Mouse (Mus musculus): ENCODE measurements around the gene Gm43951. TPM values are rescaled to one million over a fixed set of nuclear protein-coding genes. Genes with fewer than 3 reads are reported as not detected.
"Not testable (repeated sequence)": the region's sequence is repeated elsewhere in the genome, so short reads cannot be mapped to it uniquely, and the experiment has no call there.

Gm43951 gene
- total RNA-seq, 2 experiments from 2014 or later, result 0.31 to 0.33 TPM

GRCm38 (mm10) chr11:72207204-72207833 is 679 bp upstream of the Gm43951 start, which contains the start of the genes 4933427D14Rik and Txndc17:
Gene 4933427D14Rik (minus strand): TSS chr11:72207459.
Gene Txndc17 (plus strand): TSS chr11:72207547.
- intact Hi-C loops (cut with DNase I), result loop anchor here (5.0 to 10.0 kb wide), 2 partner anchors 155 to 587 kb away; partner anchors contain the start of genes Cyb5d2 and Zzef1

DNA sequence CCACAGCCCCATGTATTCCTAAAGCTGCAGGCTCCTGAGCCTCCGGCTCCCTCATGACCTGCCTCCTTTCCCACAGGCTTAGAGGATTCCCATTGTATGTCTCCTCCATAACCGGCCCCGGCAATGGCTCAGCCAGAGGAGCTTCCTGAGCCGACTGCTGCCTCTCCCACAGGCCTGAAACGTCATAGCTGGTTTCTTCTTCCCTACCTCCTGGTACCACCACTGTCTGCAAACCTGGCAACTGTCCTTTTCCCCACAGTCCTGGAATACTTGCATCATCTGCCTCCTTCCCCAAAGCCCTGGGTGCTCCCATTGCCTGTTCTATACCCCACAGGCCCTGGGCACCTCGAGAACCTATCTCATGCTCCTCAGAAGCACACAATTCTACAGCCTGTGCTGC is 1.4 kb downstream of the Gm43951 start:
- intact Hi-C loops (cut with DNase I), result loop anchor here (5.0 to 10.0 kb wide), 2 partner anchors 153 to 590 kb away; partner anchors contain the start of genes Cyb5d2 and Zzef1
- no peak for DNase-seq

More at GRCm38 (mm10) chr11:72207204-72207833, 679 bp upstream of the Gm43951 start, which contains the start of the genes 4933427D14Rik and Txndc17:
- peak; percentile 89 to 92 for DNase-seq

DNA sequence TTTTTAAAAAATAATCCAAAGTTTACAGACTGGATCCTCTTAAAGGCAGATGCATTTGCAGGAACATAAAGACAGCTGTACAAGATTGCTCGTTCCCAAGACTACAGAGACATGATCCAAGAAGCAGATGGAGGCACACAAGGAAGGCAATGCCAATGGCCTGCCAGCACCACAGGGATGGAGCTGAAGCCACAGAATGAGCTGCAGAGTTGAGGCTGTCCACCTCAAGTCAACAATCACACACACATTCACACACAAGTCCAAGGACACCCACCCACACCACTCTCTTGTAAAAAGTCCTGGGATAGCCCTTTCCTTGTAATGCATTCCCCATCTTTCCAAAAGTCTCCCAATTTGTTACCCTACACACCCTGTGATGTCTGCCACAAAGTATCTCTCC is 3.2 kb downstream of the Gm43951 start:
- DNase-seq, result no peak
- intact Hi-C loops (cut with DNase I), result loop anchor here (10.0 kb wide), 1 partner anchor 591 kb away; the partner anchor contains the start of genes Cyb5d2 and Zzef1

DNA sequence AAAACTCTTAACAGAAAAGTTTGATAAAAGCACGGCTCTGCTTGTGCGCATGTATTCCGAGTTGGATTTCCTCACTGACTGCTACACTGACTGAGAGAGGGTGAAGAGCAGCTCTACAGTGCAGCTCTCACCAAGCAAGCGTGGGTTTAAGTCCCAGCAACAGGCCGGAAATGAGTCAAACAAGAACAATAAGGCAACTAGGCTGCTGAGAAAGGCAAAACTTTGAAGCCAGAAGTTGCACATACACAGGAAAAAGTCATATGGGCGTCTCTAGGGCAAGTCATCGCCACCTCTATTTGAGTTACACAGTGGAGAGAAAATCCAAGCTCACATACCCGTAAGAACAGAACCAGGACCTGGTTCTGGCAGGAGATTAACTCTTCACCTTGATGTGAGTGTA is 10.1 kb downstream of the Gm43951 start:
- intact Hi-C loops (cut with DNase I), result no loop called here
- DNase-seq, result no peak

DNA sequence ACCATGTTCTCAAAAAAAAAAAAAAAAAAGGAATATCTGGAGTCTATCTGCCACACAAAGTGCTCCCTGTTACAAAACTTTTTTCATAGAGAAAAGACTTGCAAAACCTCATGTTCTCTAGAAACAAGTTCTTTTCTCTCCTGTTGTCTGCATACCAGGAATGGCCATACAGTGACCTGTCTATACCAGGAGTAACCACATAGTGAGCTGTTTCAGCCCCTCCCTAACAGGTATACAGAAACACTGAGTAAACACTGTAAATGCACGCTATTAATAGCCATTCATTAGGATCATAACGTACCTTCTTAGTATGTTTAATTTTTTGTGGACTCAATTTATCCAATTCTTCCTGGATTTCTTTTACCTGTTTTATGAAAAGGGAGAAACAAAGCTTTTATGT is 12.4 kb downstream of the Gm43951 start:
- intact Hi-C loops (cut with DNase I), result no loop called here
- no peak for DNase-seq

DNA sequence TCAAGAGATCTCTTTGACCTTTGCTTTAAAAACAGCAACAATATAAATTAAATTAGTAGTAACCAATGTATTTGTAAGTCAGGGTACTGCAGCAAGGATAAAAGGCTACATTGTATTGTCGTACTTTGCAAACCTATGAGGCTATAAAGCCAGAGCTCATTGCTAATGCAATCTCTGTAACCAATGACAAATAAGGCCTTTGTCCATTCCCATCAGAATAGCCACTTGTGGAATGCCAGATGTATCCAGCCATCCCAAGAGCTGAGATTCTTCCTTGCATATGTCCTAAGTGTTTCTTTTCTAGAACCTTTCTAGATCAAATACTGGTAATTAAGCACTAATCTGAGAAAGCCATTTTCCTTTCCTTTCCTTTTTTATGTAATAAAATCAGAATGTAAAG is 15.8 kb downstream of the Gm43951 start:
- intact Hi-C loops (cut with DNase I), result no loop called here

DNA sequence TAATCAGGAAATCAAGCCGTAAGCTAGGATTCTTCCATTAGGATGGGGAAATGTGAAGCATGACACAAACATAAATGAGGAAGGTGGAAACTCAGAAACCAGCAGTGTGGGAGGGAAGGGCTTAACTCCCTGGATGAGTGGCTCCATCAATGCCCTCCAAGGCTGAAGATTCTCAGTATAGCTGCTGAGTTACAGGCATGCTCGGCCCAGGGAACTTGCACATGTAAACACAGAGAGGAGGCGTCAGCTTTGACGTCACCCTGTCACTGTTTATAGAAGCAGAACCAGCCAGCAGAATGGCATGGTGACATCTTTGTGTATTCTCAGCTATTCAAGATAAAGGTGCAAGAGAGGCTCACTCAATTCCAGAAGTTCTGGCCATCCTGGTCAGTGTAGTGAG is 22.4 kb downstream of the Gm43951 start:
- intact Hi-C loops (cut with DNase I), result no loop called here
- DNase-seq, result no peak

More for the DNA sequence above, 15.8 kb downstream of the Gm43951 start:
- no peak for DNase-seq

DNA sequence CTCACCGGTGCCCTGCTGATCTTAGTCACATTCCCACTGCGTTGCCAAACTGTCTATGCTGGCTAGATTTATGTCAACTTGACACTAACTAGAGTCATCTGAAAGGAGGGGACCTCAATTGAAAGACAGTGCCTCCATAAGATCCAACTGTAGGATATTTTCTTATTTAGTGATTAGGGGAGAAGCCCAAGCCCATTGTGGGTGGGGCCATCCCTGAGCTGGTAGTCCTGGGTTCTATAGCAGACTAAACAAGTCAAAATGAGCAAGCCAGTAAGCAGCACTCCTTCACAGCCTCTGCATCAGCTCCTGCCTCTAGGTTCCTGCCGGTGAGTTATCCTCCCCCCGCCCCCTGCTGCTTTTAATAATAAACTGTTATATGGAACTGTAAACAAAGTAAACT is 25.5 kb downstream of the Gm43951 start:
- no peak for DNase-seq
- intact Hi-C loops (cut with DNase I), result no loop called here

DNA sequence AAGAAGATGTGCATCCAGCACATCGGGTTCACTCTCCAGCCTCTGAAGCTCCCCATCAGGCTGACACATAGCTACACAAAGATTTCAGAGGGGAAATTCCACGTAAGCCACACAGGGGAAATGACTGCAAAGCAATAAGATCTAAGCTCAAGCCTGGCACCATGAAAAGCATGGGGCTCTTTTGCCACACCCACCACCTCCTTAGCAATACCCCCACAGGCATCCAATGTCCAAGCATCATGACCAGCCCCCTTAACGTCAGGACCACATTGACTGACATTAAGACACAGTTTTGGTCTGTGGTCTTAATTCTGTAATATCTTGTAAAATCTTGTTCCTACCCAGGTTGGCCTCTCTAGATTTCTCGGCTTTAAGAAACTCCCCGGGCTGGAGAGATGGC is 26.1 kb downstream of the Gm43951 start:
- no peak for DNase-seq

GRCm38 (mm10) chr11:72176553-72176952 is 30.1 kb downstream of the Gm43951 start:
- DNase-seq, result no peak
- intact Hi-C loops (cut with DNase I), result no loop called here

More for the DNA sequence above, 26.1 kb downstream of the Gm43951 start:
- intact Hi-C loops (cut with DNase I), result no loop called here

- no peak for DNase-seq
- intact Hi-C loops (cut with DNase I), result no loop called here
These were observed 30.7 kb downstream of the Gm43951 start for GRCm38 (mm10) chr11:72175966-72176365.

DNA sequence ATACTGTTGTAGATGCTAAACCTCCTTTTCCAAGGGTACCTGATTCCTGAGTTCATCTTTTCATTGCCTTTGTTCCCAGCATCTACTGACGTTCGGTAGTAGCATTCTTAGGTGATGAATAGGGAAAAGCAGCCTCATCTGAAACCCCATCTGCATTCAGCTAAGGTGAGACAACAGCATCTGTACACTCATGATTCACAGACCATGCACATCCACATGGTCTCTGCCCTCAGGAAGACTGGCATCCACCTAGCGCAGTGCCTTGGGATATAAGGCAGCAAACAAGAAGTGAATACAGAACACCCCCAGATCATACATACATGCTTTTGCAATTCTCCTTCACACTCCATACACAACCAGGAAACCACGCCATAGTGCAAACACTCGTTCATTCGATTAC is 31.9 kb downstream of the Gm43951 start:
- DNase-seq, result no peak
- intact Hi-C loops (cut with DNase I), result no loop called here

DNA sequence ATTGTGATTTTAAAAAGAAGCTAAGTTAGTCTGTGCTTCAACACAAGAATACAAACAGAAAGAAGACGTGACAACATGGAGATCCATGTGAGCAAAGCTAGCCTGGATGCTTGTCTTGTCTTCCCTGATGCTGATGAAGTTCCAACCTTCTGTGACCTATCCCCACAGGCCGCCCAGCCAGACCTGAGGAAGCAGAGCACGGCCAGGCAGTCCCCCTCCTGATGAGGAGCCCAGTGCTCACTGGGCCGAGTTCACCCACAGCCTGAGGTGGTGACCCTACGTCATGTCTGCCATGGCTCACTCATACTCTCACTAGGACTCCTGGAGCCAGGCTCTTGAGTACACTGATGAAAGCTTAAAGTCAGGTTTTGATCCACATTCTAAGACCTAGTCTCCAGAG is 33.1 kb downstream of the Gm43951 start:
- no peak for DNase-seq
- intact Hi-C loops (cut with DNase I), result no loop called here

DNA sequence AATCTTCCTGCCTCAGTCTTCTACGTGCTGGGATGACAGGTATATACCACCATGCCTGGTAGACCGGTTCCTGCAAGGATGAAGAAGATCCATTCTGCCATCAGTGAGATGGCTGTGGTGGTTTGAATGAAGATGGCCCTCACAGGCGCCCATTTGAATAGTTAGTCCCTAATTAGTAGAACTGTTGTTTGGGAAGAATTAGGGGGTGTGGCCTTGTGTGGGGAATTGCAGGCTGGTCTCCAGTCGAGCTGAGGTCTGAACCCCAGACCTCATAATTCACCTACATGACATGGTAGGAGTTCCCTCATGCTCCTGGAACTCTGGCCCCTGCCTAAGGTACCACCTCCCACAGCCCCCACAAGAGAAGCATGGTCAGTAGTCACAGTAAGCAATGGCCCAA is 34.7 kb downstream of the Gm43951 start:
- intact Hi-C loops (cut with DNase I); DNase-seq: not testable (repeated sequence)

- intact Hi-C loops (cut with DNase I), result no loop called here
These were observed 36.8 kb downstream of the Gm43951 start for GRCm38 (mm10) chr11:72169871-72170270.

GRCm38 (mm10) chr11:72163198-72163597 is 43.4 kb downstream of the Gm43951 start:
- DNase-seq, result no peak
- intact Hi-C loops (cut with DNase I), result no loop called here

More at GRCm38 (mm10) chr11:72169871-72170270, 36.8 kb downstream of the Gm43951 start:
- no peak for DNase-seq

GRCm38 (mm10) chr11:72156624-72157023 is 50.0 kb downstream of the Gm43951 start:
- intact Hi-C loops (cut with DNase I), result no loop called here

DNA sequence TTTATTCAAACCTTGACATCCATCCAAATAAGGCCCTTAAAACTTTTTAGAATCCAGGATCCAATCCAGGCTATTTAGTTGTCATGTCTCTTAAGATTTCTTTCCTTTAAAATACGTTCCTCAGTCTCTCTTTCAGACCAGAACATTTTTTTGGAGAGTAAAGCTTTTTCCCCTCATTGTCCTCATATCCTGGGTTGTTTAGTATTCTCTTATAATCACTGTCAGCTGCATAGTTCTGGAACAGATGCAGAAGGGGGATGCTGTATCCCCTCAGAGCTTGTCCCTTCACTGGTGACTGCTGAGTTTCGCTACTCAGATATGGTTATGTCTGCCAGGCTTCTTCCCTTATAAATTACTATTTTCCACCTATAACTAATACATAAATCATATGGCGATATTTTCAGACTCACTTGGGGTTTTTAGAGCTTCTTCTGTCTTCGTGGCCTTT is 50.6 kb downstream of the Gm43951 start:
- no peak for DNase-seq
- intact Hi-C loops (cut with DNase I), result no loop called here

More at GRCm38 (mm10) chr11:72156624-72157023, 50.0 kb downstream of the Gm43951 start:
- DNase-seq, result no peak

GRCm38 (mm10) chr11:72155186-72155980 is 51.3 kb downstream of the Gm43951 start:
- intact Hi-C loops (cut with DNase I), result no loop called here
- no peak for DNase-seq

Measured in heart, postnatal 36 days (tissue).